Mouse (Mus musculus): ENCODE data around the gene Large2.

Gene Large2

DNA sequence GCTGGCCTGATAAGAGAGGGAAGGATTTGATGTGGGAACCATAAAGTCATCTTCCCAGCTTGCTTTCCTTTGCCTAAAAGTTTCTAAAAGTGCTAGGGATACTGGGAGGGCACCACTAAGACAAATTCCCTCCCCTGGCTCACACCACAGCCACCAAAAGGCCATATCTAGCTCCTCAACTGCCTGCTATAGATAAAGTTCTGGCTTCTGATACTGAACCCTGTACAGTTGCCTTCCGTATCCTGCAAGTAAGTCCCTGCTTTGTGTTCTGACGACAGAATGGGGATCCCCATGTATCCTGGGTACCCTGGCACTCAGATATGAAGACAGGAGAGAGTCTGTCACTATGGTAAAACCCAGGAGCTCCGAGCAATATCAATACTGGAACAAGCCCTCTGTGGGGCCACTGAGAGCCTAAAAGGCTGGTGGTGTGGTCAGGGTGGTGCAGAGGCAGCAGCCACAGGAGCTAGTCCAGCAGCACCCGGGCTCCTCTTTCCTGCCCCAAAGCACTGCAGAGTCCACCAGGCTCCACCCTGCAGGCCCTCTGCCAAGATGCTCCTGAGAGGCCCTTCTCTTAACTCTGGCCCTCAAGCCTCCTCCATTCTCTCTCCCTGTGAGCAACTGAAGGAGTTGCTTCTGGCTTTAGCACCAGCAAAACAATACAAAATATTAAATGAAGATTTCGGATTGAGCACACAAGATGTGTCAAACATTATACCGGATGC, 15.7 kb upstream of the Large2 start:
- peak; percentile 94 for DNase-seq

- DNase-seq, result no peak
Observed at GRCm38 (mm10) chr2:92389645-92390044, 15.0 kb upstream of the Large2 start.

DNA sequence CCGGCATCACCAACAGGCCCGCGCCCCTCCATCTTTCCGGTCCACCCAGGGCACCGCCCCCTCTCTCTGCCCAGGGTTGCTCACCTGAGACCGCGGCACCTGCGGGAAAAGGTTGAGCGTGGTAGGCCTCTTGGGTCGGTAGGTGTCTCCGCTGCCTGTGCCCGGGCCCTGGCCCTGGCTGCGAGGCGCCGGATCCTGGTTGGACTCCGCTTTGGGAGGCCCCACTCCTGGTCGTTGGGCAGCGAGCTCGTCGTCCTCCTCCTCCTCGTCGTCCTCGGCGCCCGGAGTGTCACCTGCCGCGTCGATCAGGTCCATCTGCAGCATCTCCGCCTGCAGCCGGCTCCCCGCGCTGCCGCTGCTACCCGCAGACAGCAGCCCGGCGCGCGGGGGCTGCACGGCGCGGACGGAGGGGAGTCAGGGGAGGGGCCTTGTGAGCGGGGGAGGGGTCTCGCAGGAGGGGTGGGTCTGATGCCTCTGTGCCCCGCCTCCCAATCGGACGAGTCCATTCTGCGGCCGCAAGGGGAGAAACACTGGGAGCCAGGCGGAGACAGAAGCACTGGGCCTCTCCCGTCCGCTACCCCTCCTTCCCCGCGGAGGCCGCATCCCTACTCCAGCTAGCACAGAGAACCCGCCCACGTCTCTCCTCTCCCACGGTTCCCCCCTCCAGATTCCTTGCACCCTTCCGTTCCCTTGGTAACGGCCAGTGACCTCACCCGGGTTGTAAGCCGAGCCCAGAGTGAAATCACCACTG, 14.4 kb upstream of the Large2 start:
- peak; percentile 99 for DNase-seq

DNA sequence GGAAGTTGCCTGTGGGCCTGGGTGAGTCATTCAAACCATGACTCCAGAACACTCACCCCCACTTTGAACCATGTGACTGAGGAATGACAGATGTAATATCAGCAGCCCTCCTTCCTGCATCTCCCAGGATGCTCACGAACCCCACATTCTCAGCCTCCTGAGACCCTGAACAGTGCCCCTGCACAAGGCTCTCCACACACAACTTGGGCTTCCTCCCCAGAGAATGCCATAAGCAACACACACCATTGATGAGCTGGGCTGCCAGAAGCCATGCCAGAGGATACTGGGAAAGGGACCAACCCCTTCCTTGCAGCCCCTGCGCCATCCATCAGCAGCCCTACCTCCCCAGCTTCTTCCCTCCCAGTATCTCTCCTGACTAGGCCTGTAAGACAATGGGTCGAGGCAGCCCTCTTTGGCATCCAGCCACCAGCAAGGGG, 13.4 kb upstream of the Large2 start:
- peak; percentile 94 for DNase-seq

GRCm38 (mm10) chr2:92387646-92388045, 13.0 kb upstream of the Large2 start:
- DNase-seq, result peak; percentile 91

DNA sequence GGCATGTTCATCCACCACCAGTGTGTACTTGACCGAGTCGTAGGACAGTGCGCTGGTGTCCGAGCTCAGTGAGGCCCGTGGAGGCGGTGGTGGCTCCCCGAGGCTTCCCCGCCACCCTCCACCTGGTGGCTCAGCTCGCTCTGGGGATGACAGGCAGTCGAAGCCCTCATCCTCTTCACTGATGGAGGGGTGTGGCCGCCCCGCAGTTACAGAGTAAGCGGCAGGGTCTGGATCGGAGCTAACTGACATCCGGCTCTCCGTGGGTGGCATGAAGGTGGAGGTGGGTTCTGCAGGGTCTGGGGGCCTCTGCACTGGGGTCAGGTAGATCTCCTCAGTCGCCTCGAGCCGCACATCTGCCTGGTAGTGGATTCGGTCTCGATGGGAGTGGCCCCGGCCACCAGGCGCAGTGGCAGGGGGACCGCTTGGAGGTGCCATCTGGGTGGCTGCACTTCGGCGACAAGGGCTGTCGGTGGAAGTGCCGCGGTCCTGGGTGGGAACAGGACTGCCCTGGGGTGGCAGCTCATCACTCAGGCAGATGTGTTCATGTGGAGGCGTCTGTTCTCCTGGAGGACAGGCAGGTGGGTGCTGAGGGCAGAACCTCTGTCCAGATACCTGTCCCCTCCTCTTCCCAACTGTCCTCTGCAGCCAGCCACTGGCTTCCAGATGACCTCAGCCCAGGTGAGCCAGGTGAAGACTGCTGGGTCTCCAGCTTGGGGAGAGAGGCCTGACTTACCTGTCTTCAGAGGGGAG, 12.3 kb upstream of the Large2 start:
- peak; percentile 92 for DNase-seq

DNA sequence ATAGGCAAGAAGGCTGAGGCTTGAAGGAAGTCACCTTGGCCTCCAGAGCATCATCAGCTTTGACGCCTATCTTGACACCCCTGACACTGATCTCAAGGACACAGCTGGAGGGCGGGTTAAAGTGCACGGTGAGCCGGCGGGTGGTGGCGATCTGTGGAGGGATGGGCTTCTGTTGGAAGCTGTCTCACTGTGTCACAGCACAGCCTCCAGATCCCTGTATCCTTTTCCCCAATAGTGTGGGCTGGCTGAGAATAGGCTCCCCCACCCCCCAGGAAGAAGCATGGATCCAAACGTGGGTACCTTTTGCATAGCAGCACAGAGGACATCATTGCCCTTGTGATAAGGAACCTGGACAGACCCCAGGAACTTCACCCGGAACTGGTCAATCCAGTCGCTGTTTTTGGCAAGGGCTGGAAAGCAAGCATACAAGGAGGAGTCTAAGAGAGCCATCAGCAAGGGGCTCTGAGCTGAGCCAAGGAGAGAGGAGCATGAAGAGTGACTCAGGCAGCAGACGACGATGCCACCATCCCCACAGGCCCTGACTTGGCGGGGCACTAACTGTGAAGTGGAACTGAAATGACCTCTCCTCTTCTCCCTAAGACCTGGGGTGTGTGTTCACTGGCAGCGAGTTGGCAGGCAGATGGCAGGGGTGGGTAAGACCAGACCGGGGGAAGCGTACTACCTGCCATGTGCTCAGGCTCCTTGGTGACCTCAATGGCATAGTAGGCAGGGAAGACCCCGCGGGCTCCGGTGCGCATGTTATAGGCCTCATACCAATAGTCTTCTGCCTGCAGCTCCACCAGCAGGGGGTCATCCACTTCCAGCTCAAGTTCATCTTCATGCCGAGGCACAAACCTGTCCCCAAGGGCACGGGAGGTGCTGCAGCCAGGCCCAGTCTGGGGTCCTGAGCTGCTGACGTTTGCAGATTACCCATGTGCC, 10.7 kb upstream of the Large2 start:
- peak; percentile 92 for DNase-seq

DNA sequence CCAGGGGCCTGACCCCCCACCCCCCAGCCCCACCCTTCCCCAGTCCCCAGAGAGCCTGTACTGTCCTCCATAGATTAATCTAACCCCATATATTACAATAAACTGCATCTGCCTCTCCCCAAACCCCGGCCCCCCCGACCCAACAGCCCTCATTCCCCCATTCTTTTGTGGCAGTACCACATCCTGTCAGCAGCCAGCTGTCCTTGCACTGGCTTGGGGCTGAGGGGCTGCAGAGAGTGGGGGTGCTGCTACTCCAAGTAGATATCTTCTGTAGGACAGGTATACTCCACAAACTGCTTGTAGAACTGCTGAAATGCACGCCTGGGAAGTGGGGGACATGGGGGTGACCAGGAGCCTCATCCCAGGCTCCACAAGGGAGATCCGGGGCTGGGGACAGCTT, 9.4 kb upstream of the Large2 start:
- DNase-seq, result no peak

DNA sequence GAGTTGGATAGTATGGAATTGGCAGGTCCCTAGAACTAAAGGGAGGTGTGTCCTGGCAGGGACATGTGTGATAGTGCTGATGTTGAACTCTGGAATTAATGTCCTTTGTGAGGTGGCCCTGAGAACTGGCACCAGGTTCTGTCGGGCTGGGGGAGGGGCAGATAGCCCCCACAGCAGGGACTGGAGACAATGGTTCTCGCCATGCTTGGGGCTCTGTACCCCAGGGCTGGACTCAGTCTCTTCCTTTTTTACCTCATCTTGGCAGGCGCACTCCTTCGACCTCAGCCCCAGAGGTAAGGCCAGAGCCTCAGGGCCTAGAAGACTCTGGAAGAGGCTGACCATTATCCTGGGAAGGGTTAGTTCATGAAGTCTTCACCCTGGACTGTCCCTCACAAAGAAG, 8.1 kb upstream of the Large2 start:
- DNase-seq, result peak; percentile 86

DNA sequence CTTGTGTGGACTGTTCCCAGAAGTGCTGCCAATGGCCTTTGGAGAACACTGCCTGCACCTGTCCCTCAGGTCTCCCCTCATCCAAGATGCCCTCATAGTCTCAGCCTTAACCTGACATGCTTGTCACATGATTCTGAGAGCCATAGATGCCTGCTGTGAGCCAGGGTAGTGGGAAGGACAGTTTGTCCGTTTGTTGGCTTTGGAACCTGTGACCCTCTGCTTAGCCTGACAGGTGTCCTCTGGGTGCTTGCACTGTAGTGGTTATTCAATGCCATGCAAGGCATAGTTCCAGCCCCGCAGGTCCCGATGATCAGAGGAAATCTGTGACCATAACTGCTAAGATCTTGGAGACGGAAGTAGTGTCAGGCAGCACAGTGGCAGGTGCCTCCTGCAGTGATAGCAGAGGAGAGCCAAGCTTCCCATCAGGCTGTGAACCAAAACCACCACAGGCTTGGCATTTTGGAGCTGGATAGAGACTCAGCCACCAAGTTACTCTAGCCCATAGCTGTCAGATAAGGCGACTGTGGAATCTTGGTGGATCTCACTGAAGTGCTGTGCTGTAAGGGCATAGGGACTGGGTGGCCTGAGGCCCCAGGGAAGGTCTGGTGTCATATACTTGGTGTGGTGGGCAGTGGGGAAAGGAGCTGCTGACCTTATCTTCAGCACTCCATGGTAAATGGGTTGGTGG, 7.4 kb upstream of the Large2 start, which contains the start of gene 1700029I15Rik:
Gene 1700029I15Rik, plus strand, starts transcription at position 638 of the 688 bp plus-strand sequence.
- peak; percentile 86 for DNase-seq

- peak; percentile 88 for DNase-seq
Observed at GRCm38 (mm10) chr2:92381161-92381560, 6.5 kb upstream of the Large2 start.

DNA sequence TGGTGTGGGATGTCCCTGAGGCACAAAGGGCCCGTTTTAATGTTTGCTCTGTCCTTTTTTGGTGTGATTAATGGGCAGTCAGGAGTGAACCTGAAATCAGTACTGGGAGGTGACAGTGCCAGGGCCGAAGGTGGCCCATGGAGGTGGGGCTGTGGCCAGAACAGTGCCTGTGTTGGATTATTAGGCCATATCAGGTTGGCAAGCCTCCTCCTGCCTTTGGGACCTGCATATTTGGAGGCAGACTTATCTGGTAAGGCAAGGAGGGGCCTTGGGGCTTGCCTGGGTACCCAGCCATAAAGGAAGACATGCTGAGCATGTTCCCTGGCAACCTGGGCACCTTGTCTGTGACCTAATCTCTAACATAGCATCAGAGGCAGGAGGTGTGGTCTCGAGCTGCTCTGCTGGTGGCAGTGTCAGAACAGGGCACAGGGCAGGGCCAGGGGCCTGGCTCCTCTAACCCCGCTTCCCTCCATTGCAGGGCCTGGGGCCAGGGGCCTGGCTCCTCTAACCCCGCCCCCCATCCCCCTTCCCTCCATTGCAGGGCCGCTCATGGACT, 5.9 kb upstream of the Large2 start:
- DNase-seq, result peak; percentile 90

DNA sequence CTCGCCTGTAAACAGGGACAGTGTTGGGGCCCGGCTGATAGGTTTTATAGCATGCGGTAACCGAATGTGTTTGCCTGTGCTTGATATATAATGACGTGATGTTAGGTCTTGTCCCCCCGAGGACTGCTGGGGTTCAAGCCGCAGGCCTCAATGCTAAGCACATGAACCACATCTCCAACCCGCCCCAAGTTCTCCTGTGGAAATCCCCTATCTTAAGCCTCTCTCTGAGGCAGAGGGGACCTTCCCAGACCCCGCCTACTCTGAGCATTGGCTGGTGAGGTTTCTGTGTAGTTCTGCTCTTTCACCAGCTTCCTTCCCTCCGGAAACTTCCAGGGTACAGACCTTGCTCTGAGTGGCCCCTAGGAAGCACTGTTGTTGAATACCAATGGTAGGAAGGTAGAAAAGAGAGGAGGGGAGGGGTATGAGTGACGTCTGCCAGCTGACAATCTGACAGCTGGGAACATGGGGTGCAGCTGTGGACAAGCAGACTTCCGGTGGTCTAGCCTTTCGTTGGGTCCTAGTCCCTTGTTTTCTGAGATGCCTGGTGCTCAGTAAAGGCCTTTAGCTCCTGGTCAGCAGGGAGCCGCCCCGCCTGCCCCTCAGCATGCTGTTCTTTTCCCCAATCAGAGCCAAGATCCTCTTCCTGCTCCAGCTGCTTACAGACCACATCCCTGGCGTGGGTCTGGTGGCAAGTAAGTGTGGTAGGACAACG, 5.3 kb upstream of the Large2 start:
- DNase-seq, result peak; percentile 94

DNA sequence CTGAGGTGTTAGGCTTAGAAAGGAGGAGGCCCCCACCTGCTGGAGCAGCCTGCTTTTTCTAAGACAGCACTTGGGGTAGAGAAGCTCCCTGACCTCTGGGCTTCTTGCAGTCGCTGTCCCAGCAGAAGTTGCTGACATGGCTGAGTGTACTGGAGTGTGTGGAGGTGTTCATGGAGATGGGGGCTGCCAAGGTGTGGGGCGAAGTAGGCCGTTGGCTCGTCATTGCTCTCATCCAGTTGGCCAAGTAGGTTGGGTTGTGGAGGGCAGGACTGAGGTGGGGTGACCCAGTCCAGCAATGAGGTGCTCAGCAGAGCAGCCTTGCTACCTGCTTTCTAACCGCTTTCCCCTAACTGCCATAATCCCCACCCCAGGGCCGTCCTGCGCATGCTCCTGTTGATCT, 2.7 kb upstream of the Large2 start:
- DNase-seq, result peak; percentile 91

GRCm38 (mm10) chr2:92376300-92376699, 1.6 kb upstream of the Large2 start:
- peak; percentile 91 for DNase-seq

DNA sequence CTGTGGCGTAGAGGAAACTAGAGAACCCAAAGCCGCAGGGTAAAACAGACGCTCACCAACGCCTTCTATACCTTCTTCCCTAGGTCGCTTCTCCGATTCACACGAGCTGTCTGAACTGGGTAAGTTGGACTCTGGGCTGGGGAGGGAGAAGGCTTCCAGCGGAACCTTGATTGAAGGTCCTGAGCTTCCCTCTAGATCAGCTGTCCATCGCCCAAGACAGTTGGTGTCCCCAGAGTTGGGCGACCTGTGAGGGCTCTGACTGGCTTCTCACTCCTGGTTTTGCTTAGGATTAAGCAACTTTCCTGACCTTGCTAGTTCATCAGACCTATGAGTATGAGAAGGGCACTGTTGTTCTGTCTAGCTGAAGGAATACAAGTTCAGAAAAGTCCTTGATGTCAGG, 1.1 kb upstream of the Large2 start:
- no peak for DNase-seq

DNA sequence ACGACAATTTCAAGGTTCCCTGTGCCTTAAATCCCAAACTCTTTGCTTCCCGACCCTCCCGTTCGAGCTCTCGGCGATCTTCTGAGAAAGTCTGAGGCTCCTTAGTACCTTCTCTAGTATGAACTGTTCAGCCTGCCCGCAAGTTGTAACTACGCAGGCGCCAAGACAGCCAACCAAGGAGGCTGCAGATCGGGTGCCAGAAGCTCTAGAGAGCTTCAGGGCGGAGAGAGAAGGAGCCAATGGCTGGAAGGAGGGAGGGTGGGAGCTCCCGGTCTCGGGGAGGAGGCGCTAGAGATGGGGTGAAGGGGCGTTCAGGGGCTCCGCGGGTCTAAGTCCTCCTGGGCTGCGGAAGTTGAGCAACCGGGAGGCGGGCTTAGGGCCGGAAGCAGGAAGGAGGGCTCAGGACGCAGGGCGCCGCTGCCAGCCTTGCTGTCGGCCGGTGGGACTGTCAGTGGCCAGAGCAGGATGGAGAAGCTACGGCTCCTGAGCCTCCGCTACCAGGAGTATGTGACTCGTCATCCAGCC, 492 bp upstream of the Large2 start:
- peak; percentile 100 for DNase-seq

DNA sequence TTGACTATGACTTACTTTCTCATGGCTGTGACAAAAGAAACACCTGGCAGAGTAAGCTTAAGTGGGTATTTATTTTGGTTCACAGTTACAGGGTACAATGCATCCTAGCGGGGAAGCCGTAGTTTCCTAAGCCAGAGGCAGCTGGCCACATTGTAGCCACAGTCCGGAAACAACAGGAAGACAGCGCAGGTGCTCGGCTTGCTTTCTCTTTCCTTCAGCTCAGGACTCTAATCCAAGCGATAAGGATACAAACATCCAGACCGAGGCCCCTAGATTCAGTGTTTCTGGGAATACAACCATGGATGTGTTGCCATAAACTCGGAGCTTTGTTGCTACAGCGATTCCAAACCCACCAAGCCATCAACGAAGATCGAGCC, 1.2 kb downstream of the Large2 start:
- peak; percentile 92 for DNase-seq

DNA sequence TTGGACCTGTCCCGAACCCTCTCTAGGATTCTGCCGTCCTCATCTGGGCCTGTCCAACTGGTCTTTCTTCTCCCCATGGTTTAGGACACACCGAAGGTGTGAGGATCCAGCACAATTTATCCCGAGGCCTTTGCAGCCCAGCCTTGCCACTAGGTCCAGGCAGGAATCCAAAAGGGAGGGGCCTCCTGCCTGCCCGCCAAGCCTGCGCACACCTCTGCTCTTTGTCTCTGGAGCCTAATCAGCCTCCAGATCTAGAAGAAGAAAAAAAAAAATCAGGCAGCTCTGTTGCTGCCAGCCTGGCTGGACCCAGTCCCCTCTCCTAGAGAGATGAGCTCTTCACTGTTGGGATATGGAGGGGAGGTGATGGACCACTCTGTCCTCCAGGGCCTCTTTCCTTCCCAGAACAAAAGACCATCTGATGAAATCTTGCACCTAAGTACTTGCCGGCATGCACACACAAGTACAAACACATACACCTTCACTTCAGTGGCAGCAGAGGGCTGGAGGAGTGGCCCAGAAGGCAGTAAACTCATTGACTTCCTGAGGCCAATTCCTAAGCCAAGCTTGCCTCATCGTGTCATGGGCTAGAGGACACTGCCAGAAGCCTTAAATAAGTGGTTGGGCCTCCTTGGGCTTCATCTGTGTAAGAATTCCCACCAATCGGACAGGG, 1.8 kb downstream of the Large2 start:
- peak; percentile 90 for DNase-seq
